Mouse (Mus musculus): ENCODE data around the gene Kcnc1. TPM values are rescaled to one million over a fixed set of nuclear protein-coding genes. Genes with fewer than 3 reads are reported as not detected.

Kcnc1 gene
- polyA plus RNA-seq, 1 experiment = 0.34 TPM

DNA sequence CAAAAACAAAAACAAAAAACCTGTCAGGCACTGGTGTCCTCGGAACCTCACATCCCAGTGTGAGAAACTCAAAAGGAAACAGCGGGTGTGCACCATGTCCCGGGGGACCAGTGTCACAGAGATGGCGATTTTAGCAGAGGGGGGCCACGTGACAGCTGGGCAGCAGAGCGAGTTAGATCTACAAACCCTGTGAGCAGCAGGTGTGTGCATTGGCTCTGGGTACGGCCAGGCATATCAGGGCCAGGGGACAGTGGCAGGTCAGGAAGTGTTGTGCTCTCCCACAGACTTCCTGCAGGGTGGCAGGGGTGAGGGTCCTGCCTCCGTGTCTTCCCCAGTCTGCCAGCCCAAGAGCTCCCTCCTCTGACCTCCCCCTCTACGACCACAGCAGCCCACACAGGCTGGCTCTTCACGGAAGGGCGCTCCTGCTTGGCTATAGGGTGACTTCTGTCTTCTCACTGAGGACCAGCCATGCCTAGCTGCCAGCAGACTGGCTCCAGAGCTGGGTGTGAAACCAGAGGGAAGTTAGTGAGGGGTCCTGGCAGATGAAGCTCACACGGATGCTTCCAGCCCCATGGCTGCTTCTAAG is 13.0 kb downstream of the Kcnc1 start:
- TF ChIP-seq CTCF (IDR thresholded peaks at IDR 0.05; ENCODE audit: extremely low read depth, insufficient read length, insufficient replicate concordance, low read depth, low read length) (no peak), POLR2A (IDR thresholded peaks at IDR 0.05; ENCODE audit: low read depth, low read length) (no peak)
- Histone ChIP-seq H3K4me3 (ENCODE audit: low read depth, low read length) (no peak overlapping the region), H3K27me3 (ENCODE audit: control insufficient read depth, insufficient read depth, low read length) (no peaks in the 10 kb centered on the region), H3K27ac (ENCODE audit: insufficient read depth, low read depth, low read length) (no peak overlapping the region), H3K36me3 (ENCODE audit: control insufficient read depth, insufficient read depth, low read length) (no peaks in the 10 kb centered on the region), H3K4me1 (ENCODE audit: control insufficient read depth, insufficient read depth, insufficient read length, low read length) (no peaks in the 10 kb centered on the region)
- 52% methylated on average over 12 of the region's 12 CpGs for WGBS

DNA sequence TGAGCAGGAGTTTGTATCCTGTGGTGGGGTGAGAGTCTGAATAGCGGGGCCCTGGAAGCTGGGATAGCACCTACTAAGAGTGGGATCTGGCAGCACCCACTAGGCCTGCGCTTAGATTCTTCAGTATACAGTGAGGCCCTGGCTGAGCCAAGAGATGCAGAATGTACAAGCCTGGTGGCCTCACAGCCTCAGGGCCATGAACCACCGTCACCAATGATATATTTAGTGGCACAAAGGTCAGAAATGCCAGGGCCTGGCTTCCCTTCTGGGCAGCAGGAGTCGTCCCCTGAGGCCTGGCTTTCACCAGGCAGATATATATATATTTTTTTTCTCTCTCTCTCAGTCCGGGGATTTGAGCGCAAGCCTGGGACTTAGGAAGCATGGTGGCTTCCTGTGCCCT is 14.4 kb downstream of the Kcnc1 start:
- Histone ChIP-seq H3K36me3 (ENCODE audit: control insufficient read depth, insufficient read depth, low read length) (no peaks in the 10 kb centered on the region), H3K4me3 (ENCODE audit: low read depth, low read length) (no peak overlapping the region), H3K27ac (ENCODE audit: insufficient read depth, low read depth, low read length) (no peak overlapping the region), H3K27me3 (ENCODE audit: control insufficient read depth, insufficient read depth, low read length) (no peaks in the 10 kb centered on the region), H3K4me1 (ENCODE audit: control insufficient read depth, insufficient read depth, insufficient read length, low read length) (no peaks in the 10 kb centered on the region)
- 88% methylated on average over 6 of the region's 6 CpGs for WGBS
- TF ChIP-seq CTCF (IDR thresholded peaks at IDR 0.05; ENCODE audit: extremely low read depth, insufficient read length, insufficient replicate concordance, low read depth, low read length) (no peak), POLR2A (IDR thresholded peaks at IDR 0.05; ENCODE audit: low read depth, low read length) (no peak)

DNA sequence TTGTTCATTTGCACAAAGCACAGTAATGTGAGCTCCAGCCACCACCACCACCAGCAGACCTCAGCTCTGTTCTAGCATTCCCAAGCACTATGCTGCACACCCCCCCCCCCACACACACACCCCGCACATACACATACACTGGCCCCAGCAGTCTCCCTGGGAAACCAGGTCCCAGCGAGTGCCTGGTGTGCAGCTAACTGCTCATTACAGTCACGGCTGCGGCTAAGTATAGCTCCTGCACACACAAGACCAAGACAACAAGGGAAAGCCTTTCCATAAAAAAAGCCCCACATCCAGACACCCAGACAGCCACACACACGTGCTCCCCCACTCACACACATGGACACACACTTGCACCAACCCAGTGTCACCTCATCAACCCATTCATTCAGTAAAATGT is 16.5 kb downstream of the Kcnc1 start:
- Histone ChIP-seq H3K36me3 (ENCODE audit: control insufficient read depth, insufficient read depth, low read length) (no peaks in the 10 kb centered on the region), H3K27me3 (ENCODE audit: control insufficient read depth, insufficient read depth, low read length) (no peaks in the 10 kb centered on the region), H3K27ac (ENCODE audit: insufficient read depth, low read depth, low read length) (no peak overlapping the region), H3K4me1 (ENCODE audit: control insufficient read depth, insufficient read depth, insufficient read length, low read length) (no peaks in the 10 kb centered on the region), H3K4me3 (ENCODE audit: low read depth, low read length) (no peak overlapping the region)
- TF ChIP-seq POLR2A (IDR thresholded peaks at IDR 0.05; ENCODE audit: low read depth, low read length) = no peak
- no peak for TF ChIP-seq CTCF (IDR thresholded peaks at IDR 0.05; ENCODE audit: extremely low read depth, insufficient read length, insufficient replicate concordance, low read depth, low read length)
- WGBS = 66% methylated on average over 5 of the region's 5 CpGs

DNA sequence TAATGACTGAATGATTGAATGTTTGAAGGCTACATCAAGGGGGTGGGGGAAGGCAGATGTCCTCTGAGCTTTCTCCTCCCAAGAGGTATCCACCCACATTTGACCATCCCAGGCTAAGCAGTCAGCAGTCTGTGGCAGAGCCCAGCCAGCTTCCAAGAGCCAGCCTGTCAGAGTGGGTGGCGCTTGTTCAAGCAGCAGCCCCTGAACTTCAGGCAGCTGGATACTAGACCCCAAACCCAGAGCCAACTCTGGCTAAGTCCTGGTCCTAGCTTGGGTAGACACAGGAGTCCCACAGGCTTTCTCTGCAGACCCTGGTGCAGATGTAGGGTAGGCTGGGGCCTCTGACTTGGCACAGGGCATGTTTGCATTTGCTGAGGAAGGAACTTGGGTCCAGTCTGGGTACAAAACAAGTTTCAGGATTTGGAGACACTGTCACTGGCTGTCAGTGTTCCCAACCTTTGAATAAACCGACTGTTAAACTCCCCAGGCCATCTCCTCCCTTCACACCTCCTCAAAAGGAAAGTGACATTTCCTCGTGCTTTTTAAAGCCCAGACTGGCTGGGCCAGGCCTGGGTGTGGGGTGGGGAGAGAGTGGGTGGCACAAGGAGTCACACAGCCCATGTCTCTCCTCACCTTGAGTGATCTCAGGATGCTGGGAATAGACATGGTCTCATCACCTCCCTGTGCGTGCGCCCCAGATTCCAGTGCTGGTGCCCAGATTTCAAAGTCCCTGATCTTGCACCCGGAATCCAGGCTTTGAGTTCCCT is 17.8 kb downstream of the Kcnc1 start:
- WGBS = 64% methylated on average over 6 of the region's 6 CpGs
- TF ChIP-seq CTCF (IDR thresholded peaks at IDR 0.05; ENCODE audit: extremely low read depth, insufficient read length, insufficient replicate concordance, low read depth, low read length) (no peak), POLR2A (IDR thresholded peaks at IDR 0.05; ENCODE audit: low read depth, low read length) (no peak)
- no peaks in the 10 kb centered on the region for H3K4me1 ChIP-seq (ENCODE audit: control insufficient read depth, insufficient read depth, insufficient read length, low read length)
- H3K27ac ChIP-seq (ENCODE audit: insufficient read depth, low read depth, low read length) = no peak overlapping the region
- no peaks in the 10 kb centered on the region for H3K36me3 ChIP-seq (ENCODE audit: control insufficient read depth, insufficient read depth, low read length)
- no peaks in the 10 kb centered on the region for H3K27me3 ChIP-seq (ENCODE audit: control insufficient read depth, insufficient read depth, low read length)
- H3K4me3 ChIP-seq (ENCODE audit: low read depth, low read length) = no peak overlapping the region

DNA sequence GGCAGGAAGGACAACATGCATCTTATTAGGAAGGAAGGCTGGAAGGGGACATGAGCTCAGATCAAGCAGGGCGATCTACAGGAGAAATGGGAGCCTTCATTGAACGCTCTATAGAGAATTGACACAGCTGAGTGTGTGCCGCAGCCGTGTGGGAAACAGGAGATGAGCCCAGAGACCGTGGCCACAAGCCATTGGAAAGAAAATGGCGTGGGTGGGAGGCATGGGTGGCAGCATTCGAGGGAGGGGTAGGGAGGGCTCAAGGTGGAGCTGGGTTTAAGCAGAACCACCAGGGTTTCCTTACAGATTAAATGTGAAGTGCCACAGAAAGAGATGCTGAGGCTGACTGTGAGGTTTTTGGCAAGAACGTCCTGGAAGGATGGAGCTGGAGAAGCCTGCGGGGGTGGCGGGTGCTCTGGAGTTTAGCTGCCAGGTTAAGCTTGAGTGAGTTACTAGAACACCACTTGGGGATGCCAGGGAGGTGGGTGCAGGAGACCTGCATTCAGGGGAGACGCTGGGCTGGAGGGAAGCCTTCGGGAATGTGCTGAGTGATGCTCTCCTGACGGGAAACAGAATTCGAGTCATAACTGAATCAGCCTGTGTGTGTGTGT is 19.6 kb downstream of the Kcnc1 start:
- WGBS = 75% methylated on average over 14 of the region's 14 CpGs
- H3K4me1 ChIP-seq (ENCODE audit: control insufficient read depth, insufficient read depth, insufficient read length, low read length) = no peaks in the 10 kb centered on the region
- H3K27ac ChIP-seq (ENCODE audit: insufficient read depth, low read depth, low read length) = no peak overlapping the region
- H3K36me3 ChIP-seq (ENCODE audit: control insufficient read depth, insufficient read depth, low read length) = no peaks in the 10 kb centered on the region
- no peaks in the 10 kb centered on the region for H3K27me3 ChIP-seq (ENCODE audit: control insufficient read depth, insufficient read depth, low read length)
- H3K4me3 ChIP-seq (ENCODE audit: low read depth, low read length) = no peak overlapping the region
- TF ChIP-seq POLR2A (IDR thresholded peaks at IDR 0.05; ENCODE audit: low read depth, low read length) (no peak), CTCF (IDR thresholded peaks at IDR 0.05; ENCODE audit: extremely low read depth, insufficient read length, insufficient replicate concordance, low read depth, low read length) (no peak)

DNA sequence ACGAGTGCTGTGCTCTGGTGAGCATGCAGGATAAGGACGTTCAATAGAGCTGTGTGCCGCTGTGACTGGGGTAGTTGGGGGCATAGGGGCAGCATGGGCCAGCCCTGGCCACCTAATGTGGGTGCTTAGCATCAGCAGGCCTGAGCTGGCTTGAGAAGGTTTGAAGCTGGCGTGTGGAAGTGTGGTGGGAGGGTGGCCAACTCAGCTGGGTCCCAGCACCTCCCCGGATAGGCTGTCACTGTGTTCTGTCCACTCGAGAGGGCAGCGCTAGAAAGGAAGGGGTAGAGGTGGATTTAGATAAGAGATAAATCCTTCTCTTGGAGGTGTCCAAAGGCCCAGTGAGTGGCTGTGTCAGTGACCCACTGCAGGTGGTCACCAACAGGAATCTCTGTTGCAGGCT is 21.2 kb downstream of the Kcnc1 start:
- Histone ChIP-seq H3K27me3 (ENCODE audit: control insufficient read depth, insufficient read depth, low read length) (no peaks in the 10 kb centered on the region), H3K36me3 (ENCODE audit: control insufficient read depth, insufficient read depth, low read length) (no peaks in the 10 kb centered on the region), H3K4me3 (ENCODE audit: low read depth, low read length) (no peak overlapping the region), H3K4me1 (ENCODE audit: control insufficient read depth, insufficient read depth, insufficient read length, low read length) (no peaks in the 10 kb centered on the region), H3K27ac (ENCODE audit: insufficient read depth, low read depth, low read length) (no peak overlapping the region)
- no peak for TF ChIP-seq CTCF (IDR thresholded peaks at IDR 0.05; ENCODE audit: extremely low read depth, insufficient read length, insufficient replicate concordance, low read depth, low read length)
- no peak for TF ChIP-seq POLR2A (IDR thresholded peaks at IDR 0.05; ENCODE audit: low read depth, low read length)
- WGBS = 75% methylated on average over 7 of the region's 7 CpGs

DNA sequence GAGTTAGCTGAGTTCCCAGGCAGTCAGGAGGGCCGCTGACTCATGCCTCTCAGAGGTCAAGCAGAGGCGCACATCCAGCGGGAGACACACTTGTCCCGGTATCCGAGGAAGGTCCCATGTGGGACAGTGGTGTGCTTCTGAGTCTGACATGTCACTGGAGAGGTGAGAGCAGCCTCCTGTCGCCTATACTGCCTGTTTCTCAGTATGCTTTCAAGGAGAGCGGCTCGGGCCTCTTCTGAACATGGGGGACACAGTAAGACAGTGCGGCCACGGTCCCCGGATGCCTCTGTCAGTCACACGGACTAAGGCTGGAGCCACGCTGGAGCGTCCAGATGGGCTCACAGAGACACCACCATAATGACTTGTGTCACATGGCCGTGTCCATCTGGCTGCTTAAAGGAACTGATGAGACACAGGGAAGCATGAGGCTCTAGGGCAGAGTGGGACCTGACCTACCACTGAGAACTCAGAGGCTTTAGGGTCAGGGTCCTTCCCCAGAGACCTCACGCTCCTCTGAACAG is 21.9 kb downstream of the Kcnc1 start:
- no peak for TF ChIP-seq POLR2A (IDR thresholded peaks at IDR 0.05; ENCODE audit: low read depth, low read length)
- TF ChIP-seq CTCF (IDR thresholded peaks at IDR 0.05; ENCODE audit: extremely low read depth, insufficient read length, insufficient replicate concordance, low read depth, low read length) = no peak
- WGBS = 77% methylated on average over 16 of the region's 16 CpGs

More for the DNA sequence above, 21.9 kb downstream of the Kcnc1 start:
- Histone ChIP-seq H3K4me3 (ENCODE audit: low read depth, low read length) (no peak overlapping the region), H3K27me3 (ENCODE audit: control insufficient read depth, insufficient read depth, low read length) (no peaks in the 10 kb centered on the region), H3K4me1 (ENCODE audit: control insufficient read depth, insufficient read depth, insufficient read length, low read length) (no peaks in the 10 kb centered on the region), H3K27ac (ENCODE audit: insufficient read depth, low read depth, low read length) (no peak overlapping the region), H3K36me3 (ENCODE audit: control insufficient read depth, insufficient read depth, low read length) (no peaks in the 10 kb centered on the region)
